Mouse (Mus musculus) spleen, adult 12 weeks (tissue): ENCODE measurements around the gene Pitpnc1.

ENCODE experiments used
- DNase-seq: peaks from one replicate; pipeline ENCODE4 v3.0.0; 2022; ENCODE audit warnings: low spot score

Gene Pitpnc1

GRCm38 (mm10) chr11:107468252-107469030 is 2.1 kb downstream of the Pitpnc1 start:
- DNase-seq = peak; percentile 60

GRCm38 (mm10) chr11:107466611-107467391 is 3.7 kb downstream of the Pitpnc1 start:
- no peak for DNase-seq

DNA sequence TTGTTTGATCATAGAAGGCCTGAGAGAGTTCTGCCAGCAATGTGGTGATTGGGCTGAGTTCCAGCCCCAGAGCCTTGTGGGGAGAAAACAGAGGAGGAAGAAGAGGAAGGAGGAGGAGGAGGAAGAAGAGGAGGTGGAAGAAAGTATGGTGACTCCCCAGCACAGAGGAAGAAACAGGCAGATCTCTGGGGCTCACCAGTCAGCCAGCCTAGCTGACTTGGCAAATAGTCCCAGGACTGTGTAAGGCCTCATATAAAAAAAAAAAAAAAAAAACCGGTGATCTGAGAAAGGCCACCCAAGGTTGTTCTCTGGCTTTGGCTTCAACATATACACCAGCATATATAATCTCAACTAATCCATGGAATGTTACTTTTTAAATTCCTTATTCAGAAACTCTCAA is 4.5 kb downstream of the Pitpnc1 start:
- DNase-seq = no peak

DNA sequence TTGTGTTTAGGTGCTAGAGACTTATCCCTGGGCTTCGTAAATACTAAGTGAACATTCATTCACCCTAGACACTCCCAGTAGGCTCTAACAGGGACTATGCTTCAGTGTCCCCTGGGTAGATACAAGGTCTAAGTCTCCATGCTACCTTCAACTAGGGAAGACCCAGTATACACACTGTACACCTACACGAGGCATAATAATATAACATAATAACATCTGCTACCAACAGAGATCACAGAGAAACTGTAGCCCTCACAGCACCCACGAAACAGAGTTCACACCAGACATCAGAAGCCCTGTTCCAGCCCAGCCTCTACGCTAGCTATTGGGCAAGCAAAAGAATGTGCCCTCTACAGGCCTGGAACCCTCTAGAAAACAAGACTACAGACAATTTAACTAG is 5.5 kb downstream of the Pitpnc1 start:
- DNase-seq = no peak

GRCm38 (mm10) chr11:107464141-107464540 is 6.4 kb downstream of the Pitpnc1 start:
- no peak for DNase-seq

GRCm38 (mm10) chr11:107463251-107463681 is 7.2 kb downstream of the Pitpnc1 start:
- no peak for DNase-seq

DNA sequence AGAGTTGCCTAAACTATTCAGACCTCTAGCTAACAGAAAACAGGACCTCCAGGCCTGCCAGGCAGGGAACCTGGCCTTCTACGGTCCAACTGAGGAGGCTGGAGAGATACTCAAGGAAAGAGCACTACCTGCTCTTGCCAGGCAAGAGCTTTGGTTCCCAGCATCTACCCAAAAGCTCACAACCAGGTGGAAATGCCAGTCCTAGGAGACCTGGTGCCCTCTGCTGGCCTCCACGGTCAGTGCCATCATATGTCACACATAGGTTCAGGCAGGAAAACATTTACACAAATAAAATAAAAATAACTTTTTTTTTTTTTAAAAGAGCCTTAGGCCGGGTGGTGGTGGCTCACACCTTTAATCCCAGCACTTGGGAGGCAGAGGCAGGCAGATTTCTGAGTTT is 8.0 kb downstream of the Pitpnc1 start:
- DNase-seq = no peak

DNA sequence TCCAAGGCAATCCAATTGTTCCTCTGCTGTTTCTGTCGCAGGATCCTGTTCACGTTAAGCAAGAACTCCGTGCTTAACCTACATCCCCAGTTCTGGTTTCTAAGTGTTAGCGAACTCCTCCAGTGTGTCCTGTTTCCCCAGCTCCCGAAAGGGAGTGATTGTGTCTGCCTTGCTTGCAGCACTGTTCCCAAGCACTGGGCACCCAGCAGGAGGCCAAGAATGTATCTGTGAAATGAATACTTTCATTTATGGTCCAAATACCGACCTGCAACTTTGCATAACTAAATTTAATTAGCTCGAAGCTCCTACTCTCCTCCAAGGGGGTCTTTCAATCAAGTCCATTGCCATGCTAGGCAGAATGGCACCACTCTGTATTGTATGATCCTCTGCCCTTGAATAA is 10.7 kb downstream of the Pitpnc1 start:
- no peak for DNase-seq

- DNase-seq = no peak
These were observed 11.5 kb downstream of the Pitpnc1 start for GRCm38 (mm10) chr11:107458986-107459385.

GRCm38 (mm10) chr11:107458286-107458685 is 12.2 kb downstream of the Pitpnc1 start:
- no peak for DNase-seq

DNA sequence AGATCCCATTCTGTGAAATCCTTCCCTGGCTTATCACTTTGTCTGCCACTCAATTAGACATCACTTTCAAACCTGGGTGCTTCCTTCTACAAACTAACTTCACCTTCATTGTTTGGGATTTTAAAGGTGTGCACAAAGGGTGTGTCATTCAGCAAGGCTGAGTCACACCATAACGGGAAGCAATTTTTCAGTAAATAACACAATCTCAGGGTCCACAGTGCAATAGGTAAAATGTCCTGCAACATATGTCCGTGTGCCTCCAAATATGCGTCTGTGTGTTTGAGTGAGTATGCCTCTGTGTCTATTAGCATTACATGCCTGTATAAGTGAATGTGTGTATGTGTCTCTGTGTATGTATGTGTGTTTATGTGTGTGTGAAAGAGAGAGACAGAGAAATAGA is 13.2 kb downstream of the Pitpnc1 start:
- DNase-seq = no peak

DNA sequence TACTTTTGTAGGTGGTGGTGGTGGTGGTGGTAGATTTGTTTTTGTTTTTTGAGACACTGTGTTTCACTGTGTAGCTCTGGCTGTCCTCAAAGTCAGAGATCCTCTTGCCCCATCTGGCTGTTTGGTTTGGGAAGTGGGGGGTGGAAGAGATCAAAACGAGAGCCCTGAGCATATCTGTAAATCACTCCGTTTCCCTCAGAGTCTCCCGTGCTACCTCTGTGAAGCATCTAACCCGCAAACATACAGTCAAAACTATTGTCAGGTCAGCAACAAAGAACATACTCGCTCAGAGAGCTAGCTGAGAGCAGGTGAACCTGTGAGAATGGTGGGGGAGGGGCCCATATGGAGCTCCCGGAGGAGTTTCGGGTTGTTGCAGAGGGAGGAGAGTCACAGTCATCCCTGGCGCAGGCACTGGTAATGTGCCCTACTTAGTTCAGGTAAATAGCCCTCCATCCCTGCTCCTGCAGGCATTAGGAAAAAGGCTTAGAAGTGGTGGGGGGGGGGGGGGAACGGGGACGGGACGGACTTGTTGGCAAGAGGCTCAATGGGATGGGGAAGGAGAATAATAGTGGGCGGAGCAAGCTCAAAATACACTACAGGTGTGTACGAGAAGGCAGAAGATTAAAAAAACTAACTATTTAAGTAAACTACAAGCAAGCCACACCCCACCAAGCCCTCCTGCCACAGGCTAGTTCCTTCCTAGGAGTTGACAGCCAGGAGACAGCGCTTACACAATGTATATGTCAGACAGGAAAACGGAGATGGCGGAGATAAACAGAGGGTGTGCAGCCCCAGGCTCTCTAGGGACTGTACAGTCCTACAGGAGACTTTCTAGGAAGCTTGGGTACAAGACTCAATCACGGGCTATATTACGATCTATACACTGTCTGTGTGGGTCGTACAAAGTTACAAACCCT is 15.7 kb downstream of the Pitpnc1 start:
- no peak for DNase-seq

- DNase-seq = no peak
These were observed 18.4 kb downstream of the Pitpnc1 start for GRCm38 (mm10) chr11:107452053-107452452.

DNA sequence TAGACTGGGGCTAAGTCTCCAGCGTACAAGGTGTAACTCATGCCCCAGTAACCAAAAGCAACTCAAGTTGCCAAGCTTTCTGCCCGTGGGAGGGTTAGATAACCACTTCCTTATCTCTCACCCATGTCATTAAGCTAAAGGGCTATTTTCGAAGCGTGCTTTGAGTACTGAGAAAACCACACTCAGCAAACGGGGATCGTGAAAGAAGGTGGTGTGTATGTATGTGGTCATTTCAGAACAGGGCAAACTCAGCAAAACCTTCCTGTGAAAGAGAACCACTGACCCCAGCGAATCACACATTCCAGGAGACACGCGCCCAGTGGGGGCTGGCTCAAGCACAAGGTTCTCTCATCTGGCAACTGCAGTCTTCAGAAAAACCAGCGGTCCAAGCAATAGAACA is 19.4 kb downstream of the Pitpnc1 start:
- DNase-seq = peak; percentile 58

DNA sequence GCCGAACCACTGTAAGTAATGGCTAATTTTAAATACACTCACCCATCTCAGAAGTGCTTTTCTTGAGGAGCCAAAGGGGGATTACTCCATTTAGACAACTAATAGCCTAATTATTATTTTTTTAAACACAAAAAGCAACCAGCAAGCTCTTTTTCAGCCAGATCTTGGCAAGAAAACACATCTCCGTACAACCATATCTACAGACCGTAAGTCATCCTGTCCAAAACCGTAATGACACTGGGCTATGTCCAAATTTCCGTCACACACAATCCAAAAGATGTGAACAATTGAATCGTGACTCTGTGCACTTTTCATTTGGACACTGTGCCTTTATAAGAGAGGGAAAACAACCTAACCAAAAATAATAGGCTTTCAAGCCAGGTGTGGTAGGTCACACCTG is 20.4 kb downstream of the Pitpnc1 start:
- DNase-seq = no peak

GRCm38 (mm10) chr11:107449169-107449910 is 21.2 kb downstream of the Pitpnc1 start:
- DNase-seq = no peak

- DNase-seq = no peak
These were observed 22.6 kb downstream of the Pitpnc1 start for GRCm38 (mm10) chr11:107447915-107448314.

- DNase-seq = no peak
These were observed 23.1 kb downstream of the Pitpnc1 start for GRCm38 (mm10) chr11:107447349-107447748.

DNA sequence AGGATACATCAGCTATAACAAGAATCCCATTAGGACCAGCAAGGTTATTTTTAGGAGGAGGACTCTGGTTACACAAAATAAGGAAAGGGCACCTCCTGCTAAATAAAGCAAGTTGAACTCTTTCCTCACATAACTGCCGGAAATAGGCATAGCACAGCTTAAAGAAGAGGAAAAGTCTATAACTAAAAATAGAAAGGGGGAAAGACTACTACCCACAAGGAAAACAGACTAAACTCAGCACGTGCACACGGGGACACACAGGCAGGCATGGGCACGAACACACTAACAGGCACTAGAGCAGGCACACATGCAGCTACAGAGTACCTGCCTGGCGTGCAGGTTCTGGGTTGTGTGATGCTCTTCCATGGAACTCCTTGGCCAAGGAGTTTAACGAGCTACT is 23.8 kb downstream of the Pitpnc1 start:
- DNase-seq = no peak

- DNase-seq = no peak
These were observed 24.8 kb downstream of the Pitpnc1 start for GRCm38 (mm10) chr11:107445683-107446082.
